Mouse (Mus musculus) liver, embryonic 11.5 days (tissue): Measurements from ENCODE around the gene Cr1l. TPM values are rescaled to one million over a fixed set of nuclear protein-coding genes. Genes with fewer than 3 reads are reported as not detected.

ENCODE experiments used
- ATAC-seq: fragments of 200-750 bp; cut with Nextera tagmentation; replicated peaks from 2 replicates; pipeline ENCODE4 v1.8.0; 2017; ENCODE audit warnings: moderate number of reproducible peaks, mild to moderate bottlenecking, moderate TSS enrichment, moderate library complexity; ENCODE audit not compliant: low FRiP score
- DNase-seq: peaks from one replicate; pipeline ENCODE4 v3.0.0-alpha.2; 2017; ENCODE audit warnings: low spot score
- H3K27ac ChIP-seq: fragments of 300-500 bp; sonication (generic); 2 replicates; pipeline ENCODE4 v1.5.1; 2014; ENCODE audit warnings: mild to moderate bottlenecking, low read depth, low read length, control low read depth
- H3K27me3 ChIP-seq: fragments of 300-500 bp; sonication (generic); replicated peaks from 2 replicates; pipeline ENCODE4 v1.6.1; 2014; ENCODE audit warnings: low read length, mixed read lengths; ENCODE audit not compliant: control insufficient read depth, insufficient read depth
- H3K36me3 ChIP-seq: fragments of 300-500 bp; sonication (generic); 2 replicates; pipeline ENCODE4 v1.6.1; 2014; ENCODE audit warnings: mild to moderate bottlenecking, low read length, moderate library complexity, mixed read lengths; ENCODE audit not compliant: control insufficient read depth, insufficient read depth
- H3K4me1 ChIP-seq: fragments of 300-500 bp; sonication (generic); replicated peaks from 2 replicates; pipeline ENCODE4 v1.6.1; 2014; ENCODE audit warnings: low read length, mixed read lengths; ENCODE audit not compliant: control insufficient read depth, insufficient read depth
- H3K4me2 ChIP-seq: fragments of 300-500 bp; sonication (generic); 2 replicates; pipeline ENCODE4 v1.6.1; 2014; ENCODE audit warnings: mild to moderate bottlenecking, control low read depth, moderate library complexity
- H3K4me3 ChIP-seq: fragments of 300-500 bp; sonication (generic); 2 replicates; pipeline ENCODE4 v1.5.1; 2014; ENCODE audit warnings: low read depth, low read length, control low read depth
- H3K9ac ChIP-seq: fragments of 300-500 bp; sonication (generic); 2 replicates; pipeline ENCODE4 v1.6.1; 2014; ENCODE audit warnings: low read depth, low read length, control low read depth
- H3K9me3 ChIP-seq: fragments of 300-500 bp; sonication (generic); 2 replicates; pipeline ENCODE4 v1.6.1; 2016; ENCODE audit warnings: low read length, inconsistent platforms, mixed read lengths; ENCODE audit not compliant: control insufficient read depth
- WGBS: fragments of 180-500 bp; shearing (Covaris S2); extraction: QIAGEN DNeasy Blood & Tissue Kit; methylation state at CpG from one replicate; pipeline ENCODE4 v1.1.7; 2014; 5-methylcytosine and 5-hydroxymethylcytosine counted together
- polyA plus RNA-seq: library from polyadenylated mRNA; unstranded; fragments of >200 nt; fragmentation: Nextera tagmentation; extraction: Ambion mirVana; gene quantifications from 2 replicates; pipeline ENCODE4 v1.2.1, GENCODE M21; 2014

The Cr1l gene
- polyA plus RNA-seq = 72.4 and 81.8 TPM in 2 replicates

- Histone ChIP-seq H3K9me3 (no peaks in the 10 kb centered on the region), H3K36me3 (no peaks in the 10 kb centered on the region; the same call in 1 of the 2 replicates), H3K9ac (peak within 1 kb of the TSS; percentile 93), H3K27ac (peak within 1 kb of the TSS; percentile 93), H3K4me3 (peak within 1 kb of the TSS; percentile 65), H3K4me2 (peak within 1 kb of the TSS; percentile 70), H3K27me3 (no peaks in the 10 kb centered on the region), H3K4me1 (no peaks in the 10 kb centered on the region)
- peak; percentile 98 for ATAC-seq
- WGBS = under 1% methylated on average over 31 of the region's 31 CpGs
- DNase-seq = peak; percentile 86
These were observed at the start of gene Cr1l for GRCm38 (mm10) chr1:195130953-195131674. Gene Cr1l, minus strand, starts transcription at chr1:195131586.

- H3K4me3 ChIP-seq = no peak within 1 kb of the TSS
- no peaks in the 10 kb centered on the region for H3K9me3 ChIP-seq
- no peaks in the 10 kb centered on the region; the same call in 1 of the 2 replicates for H3K27me3 ChIP-seq
- peak; percentile 70 for DNase-seq
- peak within 1 kb of the TSS; percentile 60 for H3K4me2 ChIP-seq
- no peaks in the 10 kb centered on the region for H3K4me1 ChIP-seq
- H3K27ac ChIP-seq = no peak within 1 kb of the TSS
- peak; percentile 90 for ATAC-seq
- H3K36me3 ChIP-seq = no peaks in the 10 kb centered on the region
- no peak within 1 kb of the TSS for H3K9ac ChIP-seq
- 9% methylated on average over 20 of the region's 20 CpGs for WGBS
These were observed 44.9 kb upstream of the Cr1l start, which contains the start of gene Cr2 for GRCm38 (mm10) chr1:195175980-195176931. Gene Cr2, minus strand, starts transcription at chr1:195176716.

DNA sequence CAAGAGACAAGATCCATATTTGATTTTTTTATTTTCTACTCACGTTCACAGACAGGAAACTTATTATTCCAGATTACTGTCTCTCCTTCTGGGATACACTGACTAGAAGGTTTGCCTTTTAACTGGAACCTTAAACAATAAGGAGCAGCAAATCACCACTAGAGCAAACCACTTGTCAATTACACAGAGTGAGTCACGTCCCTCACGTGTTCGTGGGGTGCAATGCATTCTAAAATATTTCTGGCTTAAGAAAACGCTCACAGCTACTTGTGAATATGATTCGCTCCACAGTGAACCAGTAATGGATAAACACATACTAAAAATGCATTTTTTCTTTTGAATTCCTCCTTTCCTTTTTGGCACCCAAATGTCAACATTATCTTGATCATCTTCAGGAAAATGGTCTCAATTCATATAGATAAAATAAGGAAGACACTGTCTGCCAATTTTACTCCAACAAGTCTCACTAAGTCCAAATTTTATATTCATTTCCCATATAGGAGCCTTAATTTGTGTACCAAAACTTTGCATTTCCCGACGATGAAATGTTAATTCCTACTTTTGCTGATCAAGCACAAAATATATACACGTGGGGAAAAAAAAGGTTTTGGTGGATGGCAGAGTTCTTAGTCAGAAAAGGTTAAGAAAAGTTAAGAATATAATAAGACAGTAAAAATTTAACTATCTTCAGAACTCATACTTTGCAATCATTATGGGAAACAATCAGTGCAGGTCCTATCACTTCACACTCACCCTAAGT lies 33.8 kb upstream of the Cr1l start:
- no peaks in the 10 kb centered on the region for H3K27me3 ChIP-seq
- DNase-seq = no peak
- 76% methylated on average over 9 of the region's 9 CpGs for WGBS
- no peak for ATAC-seq
- H3K4me2 ChIP-seq = no peak overlapping the region
- no peak overlapping the region for H3K27ac ChIP-seq
- no peaks in the 10 kb centered on the region for H3K4me1 ChIP-seq
- no peaks in the 10 kb centered on the region for H3K36me3 ChIP-seq
- H3K9me3 ChIP-seq = no peaks in the 10 kb centered on the region
- H3K4me3 ChIP-seq = no peak overlapping the region
- H3K9ac ChIP-seq = no peak overlapping the region

- DNase-seq (no peak), ATAC-seq (no peak)
- no peak overlapping the region for H3K9ac ChIP-seq
- no peaks in the 10 kb centered on the region for H3K4me1 ChIP-seq
- no peaks in the 10 kb centered on the region; the same call in 1 of the 2 replicates for H3K36me3 ChIP-seq
- H3K27me3 ChIP-seq = no peaks in the 10 kb centered on the region
- no peak overlapping the region for H3K27ac ChIP-seq
- H3K4me3 ChIP-seq = peak overlapping the region; percentile 65
- H3K9me3 ChIP-seq = no peaks in the 10 kb centered on the region
- H3K4me2 ChIP-seq = peak overlapping the region; percentile 70
- 43% methylated on average over 3 of the region's 3 CpGs for WGBS
These were observed 684 bp upstream of the Cr1l start for GRCm38 (mm10) chr1:195132070-195132469.

- Histone ChIP-seq H3K4me2 (peak overlapping the region; percentile 70), H3K4me3 (peak overlapping the region; percentile 65), H3K9me3 (no peaks in the 10 kb centered on the region), H3K27me3 (no peaks in the 10 kb centered on the region), H3K9ac (peak overlapping the region; percentile 93), H3K27ac (peak overlapping the region; percentile 93), H3K36me3 (no peaks in the 10 kb centered on the region; the same call in 1 of the 2 replicates), H3K4me1 (no peaks in the 10 kb centered on the region)
- DNase-seq (no peak), ATAC-seq (no peak)
- 19% methylated on average over 4 of the region's 4 CpGs for WGBS
These were observed 259 bp upstream of the Cr1l start for GRCm38 (mm10) chr1:195131675-195132015.

- DNase-seq (no peak), ATAC-seq (peak; percentile 44)
- H3K4me1 ChIP-seq = no peaks in the 10 kb centered on the region
- no peaks in the 10 kb centered on the region for H3K27me3 ChIP-seq
- H3K4me3 ChIP-seq = peak overlapping the region; percentile 65
- H3K36me3 ChIP-seq = peaks cover 2% of the 10 kb centered on the region; the same call in 1 of the 2 replicates
- 9% methylated on average over 2 of the region's 2 CpGs for WGBS
- peak overlapping the region; percentile 70 for H3K4me2 ChIP-seq
- no peaks in the 10 kb centered on the region for H3K9me3 ChIP-seq
- peak overlapping the region; percentile 93; the same call in 1 of the 2 replicates for H3K27ac ChIP-seq
- peak overlapping the region; percentile 93 for H3K9ac ChIP-seq
These were observed 907 bp downstream of the Cr1l start for GRCm38 (mm10) chr1:195130479-195130878.

GRCm38 (mm10) chr1:195129867-195130266 lies 1.5 kb downstream of the Cr1l start:
- WGBS = 71% methylated on average over 1 of the region's 1 CpGs
- H3K4me3 ChIP-seq = no peak overlapping the region
- H3K4me2 ChIP-seq = peak overlapping the region; percentile 55
- no peaks in the 10 kb centered on the region for H3K27me3 ChIP-seq
- DNase-seq (no peak), ATAC-seq (no peak)
- peaks cover 2% of the 10 kb centered on the region; the same call in 1 of the 2 replicates for H3K36me3 ChIP-seq
- no peaks in the 10 kb centered on the region for H3K9me3 ChIP-seq
- no peak overlapping the region for H3K27ac ChIP-seq
- H3K9ac ChIP-seq = 0 out of 2 replicates have a peak overlapping the region, but pooled peaks have one; percentile 37
- no peaks in the 10 kb centered on the region for H3K4me1 ChIP-seq

- Histone ChIP-seq H3K27me3 (no peaks in the 10 kb centered on the region), H3K9me3 (no peaks in the 10 kb centered on the region), H3K4me1 (no peaks in the 10 kb centered on the region; the same call in 1 of the 2 replicates), H3K4me2 (no peak overlapping the region), H3K36me3 (peaks cover 12% of the 10 kb centered on the region), H3K4me3 (no peak overlapping the region), H3K9ac (no peak overlapping the region), H3K27ac (no peak overlapping the region)
- WGBS = 71% methylated on average over 1 of the region's 1 CpGs
- ATAC-seq = peak; percentile 84
- no peak for DNase-seq
These were observed 17.0 kb downstream of the Cr1l start for GRCm38 (mm10) chr1:195114414-195114813.
